Mouse (Mus musculus): Measurements from ENCODE around the gene Gper1.

The Gper1 gene

DNA sequence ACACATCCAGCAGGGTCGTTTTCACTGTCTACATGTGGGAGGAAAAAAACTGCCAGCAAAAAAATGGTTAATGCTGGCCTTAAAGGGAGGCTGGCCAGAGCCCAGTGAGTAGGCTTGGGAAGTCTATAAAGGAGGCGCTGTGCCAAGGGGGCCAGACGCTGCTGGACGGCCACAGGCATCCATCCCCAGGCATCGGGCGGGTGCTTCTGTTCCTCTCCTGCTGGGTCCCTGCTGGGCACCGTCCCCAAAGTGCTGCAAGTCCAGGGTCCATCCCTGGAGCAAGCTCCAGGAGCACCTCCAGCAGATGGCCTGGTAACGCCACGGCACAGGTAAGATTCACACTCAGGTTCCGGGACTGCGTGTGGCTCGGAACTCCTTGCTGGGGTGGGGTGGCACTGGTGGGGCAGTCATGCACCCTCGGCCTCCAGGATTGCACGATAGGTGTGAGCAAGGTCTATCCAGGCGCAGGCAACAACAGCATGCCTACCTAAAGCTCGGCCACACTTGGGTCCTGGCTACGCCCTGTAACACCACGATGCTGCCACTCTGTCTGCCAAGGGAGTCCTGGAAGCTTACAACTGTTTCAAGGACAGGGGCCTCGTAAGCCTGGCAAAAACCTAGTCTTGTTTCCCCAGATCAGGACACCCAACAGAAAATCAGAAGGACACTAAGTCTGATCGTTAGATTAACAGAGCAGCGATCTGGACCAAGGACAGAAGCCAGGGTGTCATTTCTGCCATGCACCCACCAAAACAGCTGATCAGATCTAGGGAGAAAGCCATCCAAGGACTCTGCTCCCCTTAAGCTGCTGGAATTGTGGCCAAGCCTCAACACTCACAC, at the start of gene Gper1:
Gene Gper1, plus strand, starts transcription at position 126 of the 840 bp plus-strand sequence.
- no peak for DNase-seq (ENCODE audit: low read depth, low spot score)

DNA sequence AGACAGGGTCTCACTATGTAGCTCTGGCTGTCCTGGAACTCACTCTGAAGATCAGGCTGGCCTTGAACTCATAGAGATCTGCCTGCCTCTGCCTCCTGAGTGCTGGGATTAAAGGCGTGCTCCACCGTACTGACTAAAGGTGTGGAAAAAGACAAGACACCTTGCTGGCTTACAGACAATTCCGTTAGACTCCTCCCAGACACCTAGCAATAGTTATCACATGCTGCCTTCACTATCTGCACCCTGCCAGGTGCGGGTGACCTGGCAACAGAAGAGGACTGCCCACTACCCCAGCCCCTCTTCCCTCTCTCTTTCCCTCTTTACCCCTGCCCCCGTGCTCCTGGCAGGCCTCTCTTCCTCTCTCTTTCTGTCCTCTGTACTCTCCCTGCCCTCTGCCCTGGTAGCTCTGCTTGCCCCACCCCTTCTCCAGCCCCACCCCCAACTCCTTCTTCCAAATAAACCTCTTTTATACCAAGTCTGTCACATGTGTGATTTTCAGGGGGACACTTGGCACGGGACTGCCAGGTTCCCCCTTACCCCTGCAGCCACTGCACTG, 49.0 kb upstream of the Gper1 start:
- no peak for DNase-seq (ENCODE audit: low read depth, low spot score)

DNA sequence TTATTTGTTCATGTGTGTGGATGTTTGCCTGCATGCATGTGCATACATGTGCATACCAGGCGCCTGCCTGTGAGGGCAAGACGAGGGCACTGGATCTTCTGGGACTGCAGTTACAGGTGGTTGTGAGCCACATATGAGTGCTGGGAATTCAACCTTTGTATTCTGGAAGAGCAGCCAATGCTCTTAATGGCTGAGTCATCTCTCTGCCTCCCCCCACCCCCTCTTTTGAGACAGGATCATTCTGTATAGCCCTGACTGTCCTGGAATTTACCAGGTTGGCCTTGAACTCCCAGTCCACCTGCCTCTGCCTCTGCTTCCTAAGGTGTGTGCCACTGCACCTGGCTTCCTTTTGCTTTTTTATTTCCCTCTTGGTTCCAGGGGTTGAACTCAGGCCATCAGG, 48.1 kb upstream of the Gper1 start:
- peak; percentile 42 for DNase-seq (ENCODE audit: low read depth, low spot score)

DNA sequence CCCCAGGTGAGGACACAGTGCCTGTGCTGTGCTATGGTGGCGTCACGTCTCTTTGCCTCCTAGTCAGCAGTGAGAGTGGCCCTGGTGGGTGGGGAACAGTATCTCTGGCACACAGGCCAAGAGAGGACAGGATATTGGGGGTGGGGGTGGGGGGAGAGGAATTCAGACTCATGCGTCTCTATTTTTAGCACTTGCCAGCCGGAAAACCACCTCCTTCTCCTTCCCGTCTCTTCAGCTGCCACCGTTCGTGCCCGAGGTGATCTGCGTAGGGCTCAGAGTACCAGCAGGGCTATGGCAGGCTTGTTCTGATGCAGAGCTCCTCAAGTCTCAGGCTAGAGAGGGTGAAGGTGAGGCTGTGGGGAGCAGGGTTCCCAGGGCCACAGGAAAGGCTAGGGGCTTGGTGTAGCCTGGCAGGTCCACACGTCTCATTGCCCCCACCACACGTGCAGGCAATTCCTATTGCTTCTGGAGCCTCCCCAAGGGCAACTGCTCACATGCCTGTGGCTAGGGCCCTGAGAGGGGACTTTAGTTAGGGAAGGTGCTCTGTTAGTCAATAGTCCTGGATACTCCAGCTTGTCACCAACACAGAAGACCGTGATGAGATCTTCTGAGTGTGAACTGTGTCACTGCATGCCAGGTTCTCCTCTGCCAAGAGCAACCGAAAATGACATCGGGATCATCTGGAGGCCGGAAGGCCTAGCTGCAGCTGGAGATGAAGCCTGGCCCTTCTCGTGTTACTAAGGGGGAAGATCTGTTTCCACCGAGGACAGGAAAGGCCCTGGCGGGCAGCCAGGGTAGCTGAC, 45.3 kb upstream of the Gper1 start, which contains the start of gene Gpr146:
Gene Gpr146, plus strand, starts transcription at position 230 of the 803 bp plus-strand sequence.
- DNase-seq (ENCODE audit: low read depth, low spot score) = no peak

DNA sequence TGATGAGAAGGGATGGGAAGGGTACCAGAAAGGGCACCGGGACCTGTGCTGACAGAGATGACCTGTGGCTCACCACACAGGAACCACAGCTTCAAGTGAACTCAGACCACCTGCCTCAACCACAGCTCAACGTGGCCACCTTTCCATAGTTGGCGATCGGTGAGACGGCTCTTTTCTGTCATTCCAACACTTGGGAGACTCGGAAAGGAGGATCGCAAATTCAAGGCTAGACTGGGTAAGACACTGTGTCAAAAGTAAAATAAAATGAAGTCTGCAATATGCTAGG, 44.7 kb upstream of the Gper1 start:
- DNase-seq (ENCODE audit: low read depth, low spot score) = no peak

DNA sequence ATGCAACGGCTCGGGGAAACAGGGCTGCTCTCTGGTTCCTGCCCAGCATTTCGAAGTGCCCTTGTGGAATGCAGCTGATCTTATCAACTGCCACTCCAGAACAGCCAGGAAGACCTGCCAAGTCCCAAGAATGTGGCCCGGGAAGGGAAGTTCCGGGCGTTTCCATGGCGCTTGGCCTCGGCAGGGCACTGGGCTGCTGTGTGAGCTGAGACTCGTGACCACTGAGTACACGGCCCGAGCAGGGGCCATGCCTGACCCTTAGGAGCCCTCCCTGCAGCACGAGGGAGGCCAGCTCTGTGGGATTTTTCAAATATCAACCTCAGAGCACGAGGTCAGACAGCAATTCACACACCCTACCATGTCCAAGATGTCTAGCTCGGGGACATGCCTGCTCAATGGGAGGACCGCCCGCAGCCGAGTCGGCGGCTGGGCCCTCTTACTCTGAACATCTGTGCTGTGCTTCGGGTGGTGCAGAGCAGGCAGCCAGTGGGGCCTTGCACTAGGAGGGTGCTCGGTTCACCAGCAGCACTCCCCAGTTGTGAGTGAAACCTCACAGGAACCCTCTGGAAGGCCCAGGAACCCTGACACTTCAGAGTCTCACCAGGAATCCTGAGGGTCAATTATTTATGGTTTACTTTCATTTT, 43.8 kb upstream of the Gper1 start:
- peak; percentile 35 for DNase-seq (ENCODE audit: low read depth, low spot score)

DNA sequence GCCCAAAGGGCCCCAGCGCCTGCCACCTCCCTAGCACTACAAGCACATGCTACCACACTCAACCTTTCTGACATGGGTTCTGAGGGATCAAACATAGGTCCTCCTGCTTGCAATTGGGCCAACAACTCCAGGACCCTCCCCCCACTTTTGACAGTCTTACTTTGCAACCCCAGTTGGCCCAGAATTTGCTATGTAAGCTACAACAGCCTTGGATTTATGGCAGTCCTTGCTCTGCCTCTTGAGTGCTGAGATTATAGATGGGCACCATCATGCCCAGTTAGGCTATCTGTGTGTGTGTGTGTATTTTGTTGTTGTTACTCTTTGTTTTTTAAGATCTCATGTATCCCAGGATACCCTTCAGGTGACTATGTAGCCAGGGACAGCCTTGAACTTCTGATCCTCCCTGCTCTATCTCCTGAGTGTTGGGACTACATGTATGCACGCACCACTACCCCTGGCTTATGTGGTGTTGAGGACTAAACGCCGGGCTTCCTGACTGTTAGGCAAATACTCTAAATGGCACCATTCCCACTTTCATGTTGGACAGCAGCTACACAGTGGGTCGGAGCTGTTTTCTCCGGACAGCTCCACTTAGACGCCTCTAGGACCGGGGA, 43.1 kb upstream of the Gper1 start:
- no peak for DNase-seq (ENCODE audit: low read depth, low spot score)

DNA sequence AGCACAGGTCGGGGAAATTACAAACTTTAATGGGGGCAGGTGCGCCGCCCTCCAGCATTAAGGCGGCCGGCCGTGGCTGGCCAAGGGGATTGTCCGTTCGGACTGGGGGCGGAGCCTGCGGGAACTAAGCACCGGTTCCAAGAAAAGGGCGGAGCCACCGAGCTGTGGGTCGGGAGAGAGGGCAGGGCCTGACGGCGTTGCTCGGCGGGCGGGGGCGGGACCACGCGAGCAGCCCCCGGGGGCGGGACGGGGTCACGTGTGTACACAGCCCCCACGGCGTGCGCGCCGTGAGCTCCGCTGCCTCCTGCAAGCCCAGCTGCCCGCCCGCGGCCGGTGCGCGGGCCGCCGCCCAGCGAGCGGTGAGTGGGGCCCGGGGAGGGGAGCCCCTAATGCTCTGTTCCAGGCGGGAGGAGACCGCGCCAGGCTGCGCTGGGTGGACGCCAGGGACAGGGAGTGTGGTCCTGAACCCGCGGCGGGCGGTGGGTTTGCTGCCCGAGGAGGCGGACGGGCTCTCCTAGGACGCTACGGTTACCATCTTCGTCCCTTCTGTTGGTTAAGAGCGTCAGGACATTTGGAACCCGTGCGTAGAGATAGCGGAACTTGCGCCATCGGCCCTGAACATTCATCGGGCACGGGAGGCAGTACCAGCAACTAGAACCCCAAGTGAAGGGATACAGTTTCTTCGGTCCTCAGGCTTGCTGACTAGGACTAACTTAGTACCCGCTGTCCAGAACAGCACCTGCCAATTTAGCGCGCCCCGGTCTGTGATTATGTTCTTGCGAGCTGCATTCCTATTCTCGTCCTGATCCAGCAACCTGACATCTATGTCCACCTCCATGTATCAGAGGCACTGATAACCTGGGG, 42.3 kb upstream of the Gper1 start:
- peak; percentile 93 for DNase-seq (ENCODE audit: low read depth, low spot score)

DNA sequence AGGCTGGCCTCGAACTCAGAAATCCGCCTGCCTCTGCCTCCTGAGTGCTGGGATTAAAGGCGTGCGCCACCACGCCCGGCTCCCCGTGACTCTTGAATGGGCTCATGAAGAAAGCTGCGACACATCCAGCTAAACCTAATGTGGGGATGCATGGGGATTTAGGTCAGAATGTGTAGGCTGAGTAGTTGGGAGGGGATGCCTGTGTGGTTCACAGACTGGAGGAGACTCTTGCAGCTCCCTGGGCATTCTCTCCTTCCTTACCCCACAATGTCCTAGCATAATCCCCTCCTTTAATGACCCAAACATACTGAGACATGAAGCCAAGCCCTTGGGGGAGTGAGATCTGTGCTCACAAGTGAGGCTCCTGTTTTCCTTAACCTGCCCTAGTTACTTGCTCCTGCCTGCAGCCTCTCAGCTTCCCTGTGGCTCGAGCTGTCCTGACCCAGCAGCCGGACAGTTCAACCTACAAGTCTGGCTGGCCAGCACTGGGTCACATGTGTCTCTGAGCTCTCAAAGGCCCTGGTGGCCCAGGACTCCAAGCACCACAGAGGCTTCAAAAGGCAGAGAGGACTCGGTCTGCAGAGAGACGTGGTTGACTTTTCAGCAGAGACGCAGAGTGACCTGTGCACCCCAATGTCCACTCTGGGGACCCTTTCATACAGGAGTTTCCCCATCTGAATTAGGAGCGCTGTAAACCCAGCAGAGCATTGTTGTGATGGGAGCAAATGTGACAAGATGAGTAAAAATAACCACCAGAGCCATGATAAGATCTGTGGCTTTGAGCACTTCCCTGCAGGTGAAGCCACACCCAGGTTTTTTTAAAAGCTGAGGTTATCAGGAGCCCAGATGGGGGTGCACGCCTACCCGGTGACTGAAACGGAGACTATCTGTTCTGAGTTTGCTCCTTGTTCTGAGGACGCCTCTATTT, 41.1 kb upstream of the Gper1 start:
- DNase-seq (ENCODE audit: low read depth, low spot score) = no peak

DNA sequence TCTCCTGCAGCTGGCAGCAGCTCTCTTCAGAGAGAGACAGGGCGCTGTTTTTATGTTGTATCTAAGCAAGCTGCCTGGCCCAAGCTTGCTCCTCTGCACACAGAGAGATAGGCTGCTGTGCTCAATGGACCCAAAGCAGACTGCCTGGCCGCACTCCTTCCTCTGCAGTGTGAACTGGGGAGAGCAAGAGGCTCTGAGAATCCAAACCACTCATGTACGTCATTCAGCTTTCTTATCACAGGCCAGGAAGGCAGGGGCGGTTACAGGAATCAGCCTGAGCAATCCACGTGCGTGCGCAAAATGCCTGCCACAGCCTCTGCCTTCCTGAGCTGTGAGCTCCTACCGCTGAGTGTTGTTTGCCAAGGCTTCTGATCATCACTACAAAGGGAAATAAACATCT, 40.2 kb upstream of the Gper1 start:
- no peak for DNase-seq (ENCODE audit: low read depth, low spot score)

DNA sequence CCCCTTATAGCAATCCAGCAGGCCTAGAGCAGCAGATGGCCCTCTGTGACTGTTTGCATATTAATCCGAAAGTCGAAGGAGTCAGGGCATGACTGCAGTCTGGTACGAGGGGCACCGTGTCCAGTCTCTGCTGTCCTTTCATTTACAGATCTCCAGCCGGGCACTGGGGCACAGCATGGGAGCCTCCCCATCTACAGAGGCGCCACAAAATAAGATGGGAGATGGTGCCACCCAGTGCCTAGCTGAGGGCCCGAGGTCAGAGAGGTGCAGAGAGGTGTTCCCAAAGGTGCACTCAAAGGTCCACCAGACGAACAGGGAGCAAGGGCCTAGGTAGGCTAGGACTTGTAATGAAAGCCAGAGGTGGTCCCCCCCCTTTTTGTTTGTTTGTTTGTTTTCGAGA, 39.7 kb upstream of the Gper1 start:
- no peak for DNase-seq (ENCODE audit: low read depth, low spot score)

DNA sequence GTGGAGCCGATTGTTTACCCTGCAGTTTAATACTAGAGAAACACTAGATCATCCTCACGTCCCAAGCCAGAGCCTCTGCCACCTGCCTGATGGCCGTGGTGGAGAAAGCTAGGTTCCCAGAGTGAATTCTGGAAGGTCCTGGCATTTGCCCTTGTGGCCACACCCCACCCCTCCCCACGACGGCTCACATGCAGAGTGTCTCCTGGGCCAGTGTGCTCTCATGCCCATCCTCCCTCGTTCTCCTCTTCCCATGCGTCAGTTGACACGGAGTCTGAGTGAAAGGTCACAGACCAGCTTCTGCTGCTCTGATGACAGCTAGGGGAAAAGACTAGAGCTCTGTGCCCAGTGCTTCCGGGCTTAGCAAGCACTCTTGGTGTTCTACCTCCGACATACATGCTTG, 38.4 kb upstream of the Gper1 start:
- no peak for DNase-seq (ENCODE audit: low read depth, low spot score)

DNA sequence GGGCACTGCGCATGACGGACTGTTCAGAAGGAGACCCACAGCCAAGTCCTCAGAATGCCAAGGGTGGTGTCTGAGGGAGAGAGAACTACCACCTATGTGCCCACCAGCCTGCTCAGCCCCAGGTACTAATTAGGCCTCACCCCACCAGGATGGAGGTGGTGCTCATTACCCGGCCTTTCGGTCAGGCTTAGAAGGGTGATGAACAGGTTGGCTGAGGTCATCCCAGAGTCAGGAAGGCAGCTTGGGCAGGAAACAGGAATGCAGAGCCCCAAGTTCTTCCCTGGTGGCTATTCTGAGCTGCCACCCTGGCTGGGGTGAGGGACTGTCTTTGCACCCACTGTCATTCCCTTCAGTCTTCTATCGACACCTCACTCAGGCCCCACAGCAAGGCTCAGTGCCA, 36.9 kb upstream of the Gper1 start:
- DNase-seq (ENCODE audit: low read depth, low spot score) = no peak

DNA sequence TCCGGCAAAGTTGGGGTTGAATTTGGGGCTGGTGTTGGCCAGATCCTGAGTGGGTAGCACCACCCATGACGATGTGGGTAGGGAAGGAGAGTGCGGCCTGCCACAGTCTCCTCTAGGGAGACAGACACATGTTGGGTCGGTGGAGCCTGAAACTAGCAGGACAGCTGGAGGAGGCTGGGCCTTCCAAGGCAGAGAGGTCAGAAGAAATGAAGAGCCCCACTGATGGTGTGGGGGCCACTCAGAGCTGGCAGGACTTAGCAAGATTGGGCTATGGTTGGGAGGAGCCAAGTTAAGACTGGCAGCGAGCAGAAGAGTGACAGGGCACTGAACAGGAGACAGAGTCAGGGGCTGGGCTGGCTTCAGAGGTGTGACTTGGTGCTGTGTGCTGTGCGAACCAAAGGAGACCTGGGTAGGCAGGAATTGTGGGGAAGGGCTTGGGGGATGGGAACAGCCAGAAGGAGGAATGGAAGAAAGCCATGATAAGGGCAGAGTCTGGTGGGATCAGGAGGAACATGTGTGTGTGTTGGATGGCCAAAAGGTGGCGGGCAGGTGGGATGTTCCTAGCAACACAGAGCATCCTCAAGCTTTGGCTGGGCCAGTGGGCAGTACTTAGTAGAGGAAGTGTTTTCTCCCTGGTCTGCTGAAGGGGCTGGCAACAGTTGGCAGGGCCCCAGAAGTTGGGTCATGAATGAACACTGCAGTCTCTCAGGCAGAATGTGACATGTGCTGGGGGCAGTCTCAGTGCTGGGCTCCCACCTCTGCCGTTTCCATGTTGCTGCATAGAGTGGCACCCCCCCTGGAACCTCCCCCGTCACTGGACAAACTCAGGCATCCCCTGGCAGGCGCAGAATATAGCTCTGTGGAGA, 35.4 kb upstream of the Gper1 start:
- DNase-seq (ENCODE audit: low read depth, low spot score) = no peak

DNA sequence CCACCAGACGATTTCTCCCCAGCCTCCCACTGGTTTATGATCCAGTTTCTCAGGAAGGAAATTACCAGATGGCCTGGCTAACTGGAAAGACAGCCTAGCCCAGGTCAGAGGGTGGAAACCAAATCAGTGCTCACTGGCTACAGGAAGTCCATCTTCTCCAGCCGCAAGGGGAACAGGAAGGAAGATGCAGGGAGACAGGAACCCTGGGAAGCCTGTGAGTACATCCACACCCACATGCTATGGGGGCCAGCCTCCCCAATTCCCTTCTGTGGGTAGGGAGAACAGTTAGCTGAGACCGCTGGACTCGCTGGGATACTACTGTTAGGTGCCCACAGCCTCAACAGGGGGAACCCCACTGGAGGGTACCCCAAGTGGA, 34.8 kb upstream of the Gper1 start:
- no peak for DNase-seq (ENCODE audit: low read depth, low spot score)

DNA sequence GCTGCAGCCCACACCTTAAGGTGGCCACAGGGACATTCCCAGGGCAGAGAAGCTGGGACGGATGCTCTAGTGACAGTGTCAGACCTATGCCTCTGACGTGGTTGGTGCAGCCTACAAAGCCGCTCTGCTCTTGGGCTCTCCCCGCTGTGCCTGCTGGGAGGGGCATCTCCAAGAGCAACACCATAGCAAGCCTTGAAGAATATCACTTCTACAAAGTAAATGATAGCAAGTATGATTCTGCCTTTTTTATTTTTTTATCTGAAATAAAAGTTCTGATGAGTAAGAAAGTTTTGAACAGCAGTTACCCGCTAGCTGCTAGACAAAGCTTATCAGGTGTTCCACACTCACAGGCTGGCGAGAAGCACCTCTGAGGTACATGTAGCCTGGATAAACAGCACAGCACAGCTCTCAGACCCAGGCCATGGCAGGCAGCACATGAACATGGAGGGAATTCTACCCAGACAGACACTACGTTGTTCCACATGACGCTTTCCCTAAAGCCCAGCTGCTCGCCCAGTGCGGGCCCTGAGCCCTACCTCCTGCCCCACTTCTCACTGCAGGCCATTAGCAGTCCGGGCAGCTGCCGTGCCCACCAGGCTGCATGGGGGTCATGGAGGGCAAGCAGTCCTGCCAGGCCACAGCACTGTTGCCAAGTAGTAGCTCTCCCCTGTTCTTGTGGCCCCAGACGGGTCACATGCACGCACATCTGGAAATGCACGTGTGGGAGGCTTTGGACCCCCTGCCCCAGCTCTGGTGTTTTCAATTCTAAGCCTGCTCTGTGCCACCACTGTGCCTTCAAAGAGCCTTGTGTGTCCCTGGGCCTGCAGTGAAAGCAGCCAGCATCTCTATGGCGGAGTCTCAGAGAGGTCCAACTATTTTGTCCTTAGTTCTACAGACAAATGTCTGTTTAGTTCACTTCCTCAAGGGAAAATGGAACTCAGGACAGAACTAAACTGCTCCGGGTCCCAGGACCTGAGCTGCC, 34.0 kb upstream of the Gper1 start:
- DNase-seq (ENCODE audit: low read depth, low spot score) = no peak

DNA sequence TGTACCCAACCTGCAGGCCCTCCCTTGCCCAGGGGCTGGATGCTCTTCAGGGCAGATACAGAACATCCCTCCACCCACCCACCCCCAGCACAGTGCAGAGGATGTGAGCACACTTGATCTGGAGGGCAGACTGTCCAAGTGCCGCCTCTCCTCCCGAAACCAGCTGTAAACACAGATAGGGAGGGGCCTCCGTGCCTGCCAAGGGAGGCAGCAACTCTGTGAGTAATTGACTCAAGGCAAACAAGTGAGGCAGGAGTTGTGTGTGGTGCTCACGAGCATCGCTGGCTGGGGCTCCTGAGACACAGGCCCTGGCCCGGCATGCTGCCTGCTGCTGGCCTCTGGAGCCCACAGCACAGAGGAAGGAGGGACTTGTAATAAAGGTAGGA, 33.3 kb upstream of the Gper1 start:
- DNase-seq (ENCODE audit: low read depth, low spot score) = no peak

Data from ZHBTc4 (cell line).